Mouse (Mus musculus) kidney, postnatal 0 days (tissue): ENCODE data around the gene BC004004. TPM values are rescaled to one million over a fixed set of nuclear protein-coding genes. Genes with fewer than 3 reads are reported as not detected.

Experiments used
- ATAC-seq: fragments of 200-750 bp; cut with Nextera tagmentation; replicated peaks from 2 replicates; pipeline ENCODE4 v1.8.0; 2017; ENCODE audit warnings: low read depth, moderate number of reproducible peaks, moderate TSS enrichment, moderate library complexity; ENCODE audit not compliant: low FRiP score
- DNase-seq: peaks from one replicate; pipeline ENCODE4 v3.0.0-alpha.2; 2016; ENCODE audit warnings: low spot score
- H3K27ac ChIP-seq: fragments of 300-500 bp; sonication (generic); 2 replicates; pipeline ENCODE4 v1.5.1; 2014; ENCODE audit warnings: mild to moderate bottlenecking
- H3K27me3 ChIP-seq: fragments of 300-500 bp; sonication (generic); 2 replicates; pipeline ENCODE4 v1.6.1; 2014; ENCODE audit warnings: low read length, mixed read lengths; ENCODE audit not compliant: insufficient read depth
- H3K36me3 ChIP-seq: fragments of 300-500 bp; sonication (generic); 2 replicates; pipeline ENCODE4 v1.6.1; 2014; ENCODE audit warnings: low read length, mixed read lengths; ENCODE audit not compliant: insufficient read depth
- H3K4me1 ChIP-seq: fragments of 300-500 bp; sonication (generic); replicated peaks from 2 replicates; pipeline ENCODE4 v1.6.1; 2014; ENCODE audit warnings: antibody characterized with exemption, low read length, mixed read lengths; ENCODE audit not compliant: insufficient read depth
- H3K4me2 ChIP-seq: fragments of 300-500 bp; sonication (generic); 2 replicates; pipeline ENCODE4 v1.6.1; 2014; ENCODE audit warnings: mild to moderate bottlenecking, low read length, moderate library complexity, mixed read lengths
- H3K4me3 ChIP-seq: fragments of 300-500 bp; sonication (generic); replicated peaks from 2 replicates; pipeline ENCODE4 v1.5.1; 2014; ENCODE audit warnings: low read depth, low read length
- H3K9ac ChIP-seq: fragments of 300-500 bp; sonication (generic); 2 replicates; pipeline ENCODE4 v1.6.1; 2014; ENCODE audit warnings: low read depth, low read length
- H3K9me3 ChIP-seq: fragments of 300-500 bp; sonication (generic); replicated peaks from 2 replicates; pipeline ENCODE4 v1.6.1; 2016; ENCODE audit warnings: low read length, inconsistent platforms, mixed read lengths
- CTCF ChIP-seq: IDR thresholded peaks from 2 replicates; pipeline ENCODE4 v1.5.1; 2016; ENCODE audit warnings: antibody characterized with exemption, low read depth, mild to moderate bottlenecking, moderate library complexity
- WGBS: fragments of 180-500 bp; shearing (Covaris S2); extraction: QIAGEN DNeasy Blood & Tissue Kit; methylation state at CpG from one replicate; pipeline ENCODE4 v1.1.7; 2014; 5-methylcytosine and 5-hydroxymethylcytosine counted together
- polyA plus RNA-seq: library from polyadenylated mRNA; unstranded; fragments of >200 nt; fragmentation: Nextera tagmentation; extraction: Ambion mirVana; gene quantifications from 2 replicates; pipeline ENCODE4 v1.2.1, GENCODE M21; 2015

The BC004004 gene
- polyA plus RNA-seq, 1 experiment from 2014 or later: 131 TPM

DNA sequence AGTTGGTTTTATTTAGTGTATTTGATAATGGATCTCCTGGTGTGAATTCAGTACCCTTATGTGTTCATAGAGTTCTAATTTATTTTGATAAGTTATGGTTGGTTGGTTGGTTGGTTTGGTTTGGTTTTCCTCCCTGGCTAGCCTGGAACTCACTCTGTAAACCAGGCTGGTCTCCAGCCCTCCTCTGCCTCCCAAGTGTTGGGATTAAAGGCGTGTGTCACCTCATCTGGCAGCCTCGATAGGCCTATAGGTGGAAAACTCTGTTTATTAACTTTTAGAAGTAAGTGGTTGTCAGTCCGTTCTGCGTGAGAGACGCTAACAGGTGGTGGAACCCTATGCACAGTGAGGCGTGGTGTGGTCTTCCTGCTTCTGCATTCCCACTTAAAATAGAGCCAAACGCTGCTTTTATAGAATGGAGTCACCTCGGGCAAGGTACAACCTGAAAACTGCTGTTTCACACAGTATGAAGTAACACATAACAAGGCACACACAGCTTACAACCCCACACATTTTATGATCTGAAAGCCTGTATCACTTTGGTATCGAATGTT lies 1.6 kb downstream of the BC004004 start:
- Histone ChIP-seq H3K9me3 (no peaks in the 10 kb centered on the region), H3K4me3 (no peak overlapping the region), H3K27ac (peak overlapping the region; percentile 94; the same call in 1 of the 2 replicates), H3K9ac (peak overlapping the region; percentile 42; the same call in 1 of the 2 replicates), H3K4me2 (peak overlapping the region; percentile 73), H3K27me3 (no peaks in the 10 kb centered on the region), H3K36me3 (no peaks in the 10 kb centered on the region), H3K4me1 (peaks cover 14% of the 10 kb centered on the region)
- DNase-seq: no peak
- no peak for TF ChIP-seq CTCF
- WGBS: 87% methylated on average over 9 of the region's 9 CpGs
- no peak for ATAC-seq

DNA sequence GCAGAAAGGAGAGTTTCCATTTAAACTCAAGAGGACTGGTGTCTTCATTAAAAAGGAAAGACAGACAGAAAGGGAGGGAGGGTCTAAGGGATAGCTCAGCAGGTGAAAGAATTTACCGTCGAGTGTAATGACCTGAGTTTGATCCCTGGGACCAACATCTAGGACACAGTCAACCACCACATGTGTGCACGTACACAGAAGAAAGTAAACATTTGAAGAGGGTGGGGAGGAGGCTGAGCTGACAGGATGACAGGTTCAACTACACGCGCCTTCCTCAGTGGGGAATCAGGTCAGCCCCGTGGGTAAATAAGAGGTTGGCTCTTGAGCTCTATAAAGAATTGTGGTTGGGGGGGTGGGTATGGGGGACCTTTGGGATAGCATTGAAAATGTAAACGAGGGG lies 4.6 kb downstream of the BC004004 start:
- Histone ChIP-seq H3K9ac (no peak overlapping the region), H3K36me3 (no peaks in the 10 kb centered on the region), H3K9me3 (no peaks in the 10 kb centered on the region), H3K4me1 (peaks cover 14% of the 10 kb centered on the region), H3K27me3 (no peaks in the 10 kb centered on the region), H3K4me3 (no peak overlapping the region), H3K4me2 (no peak overlapping the region), H3K27ac (no peak overlapping the region)
- DNase-seq (no peak), ATAC-seq (no peak)
- TF ChIP-seq CTCF: no peak
- 81% methylated on average over 7 of the region's 7 CpGs for WGBS

DNA sequence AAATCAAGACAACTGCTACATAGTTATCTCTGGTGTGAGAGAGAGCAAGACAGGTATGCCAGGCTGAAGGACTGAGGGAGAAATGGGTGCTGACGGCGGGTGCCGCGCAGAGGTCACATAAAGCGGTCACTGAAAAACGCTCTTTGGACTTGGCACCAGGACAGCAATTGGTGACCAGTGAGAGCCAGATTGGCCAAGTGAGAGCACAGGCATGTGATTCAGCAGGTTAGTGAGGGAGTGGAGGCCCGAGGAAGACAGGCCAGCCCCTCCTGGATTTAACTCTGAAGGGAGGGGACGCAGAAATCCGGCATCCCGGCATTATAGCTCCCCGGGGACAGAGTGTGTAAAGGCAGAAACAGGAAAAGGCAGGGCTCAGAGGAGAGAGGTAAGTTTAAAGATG lies 5.3 kb downstream of the BC004004 start:
- Histone ChIP-seq H3K4me1 (peaks cover 14% of the 10 kb centered on the region), H3K9ac (0 out of 2 replicates have a peak overlapping the region, but pooled peaks have one; percentile 2), H3K4me2 (no peak overlapping the region), H3K4me3 (no peak overlapping the region), H3K36me3 (no peaks in the 10 kb centered on the region), H3K27me3 (no peaks in the 10 kb centered on the region), H3K9me3 (no peaks in the 10 kb centered on the region), H3K27ac (peak overlapping the region; percentile 64)
- ATAC-seq (peak; percentile 75), DNase-seq (no peak)
- no peak for TF ChIP-seq CTCF
- WGBS: 54% methylated on average over 11 of the region's 11 CpGs

DNA sequence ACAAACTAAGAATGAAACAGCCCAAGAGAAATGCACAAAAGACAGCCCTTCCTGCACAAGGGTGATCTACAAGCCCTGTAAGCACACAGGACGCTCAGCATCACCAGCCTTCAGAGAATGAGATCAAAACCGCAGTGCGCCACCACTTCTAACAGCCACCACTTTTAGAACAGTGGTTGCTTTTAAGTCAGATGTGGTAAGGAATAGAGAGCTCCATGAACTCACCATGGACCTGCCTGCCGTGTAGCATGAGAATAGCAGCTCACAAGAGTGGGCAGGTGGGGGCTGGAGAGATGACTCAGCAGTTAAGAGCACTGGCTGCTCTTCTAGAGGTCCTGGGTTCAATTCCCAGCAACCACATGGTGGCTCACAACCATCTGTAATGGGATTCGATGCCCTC lies 11.8 kb downstream of the BC004004 start:
- Histone ChIP-seq H3K9me3 (no peaks in the 10 kb centered on the region), H3K9ac (no peak overlapping the region), H3K27ac (no peak overlapping the region), H3K27me3 (no peaks in the 10 kb centered on the region), H3K4me2 (no peak overlapping the region), H3K36me3 (0 out of 2 replicates have a peak, but pooled peaks cover 16% of the 10 kb centered on the region), H3K4me3 (no peak overlapping the region), H3K4me1 (no peaks in the 10 kb centered on the region)
- ATAC-seq (no peak), DNase-seq (no peak)
- 92% methylated on average over 5 of the region's 5 CpGs for WGBS
- TF ChIP-seq CTCF: no peak

DNA sequence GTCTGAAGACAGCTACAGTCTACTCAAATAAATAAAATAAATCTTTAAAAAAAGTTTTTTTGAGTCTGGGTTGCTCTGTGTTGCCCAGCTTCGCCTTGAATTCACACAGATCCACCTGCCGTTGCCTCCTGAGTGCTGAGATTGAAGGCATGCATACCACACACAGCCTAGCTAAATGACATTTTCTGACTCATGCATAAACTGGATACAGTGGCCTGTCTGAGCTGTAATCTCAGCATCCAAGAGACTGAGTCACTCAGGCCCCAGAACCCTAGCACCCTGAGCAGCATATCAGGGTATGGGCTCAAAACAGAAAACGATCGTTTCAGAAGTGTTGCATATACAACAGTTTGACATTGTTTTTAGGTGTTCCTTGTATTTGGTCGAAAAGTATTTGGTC lies 13.0 kb downstream of the BC004004 start:
- Histone ChIP-seq H3K27me3 (no peaks in the 10 kb centered on the region), H3K27ac (no peak overlapping the region), H3K36me3 (0 out of 2 replicates have a peak, but pooled peaks cover 16% of the 10 kb centered on the region), H3K9me3 (no peaks in the 10 kb centered on the region), H3K4me2 (no peak overlapping the region), H3K4me1 (no peaks in the 10 kb centered on the region), H3K4me3 (no peak overlapping the region), H3K9ac (no peak overlapping the region)
- 85% methylated on average over 5 of the region's 5 CpGs for WGBS
- ATAC-seq: no peak
- no peak for DNase-seq
- no peak for TF ChIP-seq CTCF

DNA sequence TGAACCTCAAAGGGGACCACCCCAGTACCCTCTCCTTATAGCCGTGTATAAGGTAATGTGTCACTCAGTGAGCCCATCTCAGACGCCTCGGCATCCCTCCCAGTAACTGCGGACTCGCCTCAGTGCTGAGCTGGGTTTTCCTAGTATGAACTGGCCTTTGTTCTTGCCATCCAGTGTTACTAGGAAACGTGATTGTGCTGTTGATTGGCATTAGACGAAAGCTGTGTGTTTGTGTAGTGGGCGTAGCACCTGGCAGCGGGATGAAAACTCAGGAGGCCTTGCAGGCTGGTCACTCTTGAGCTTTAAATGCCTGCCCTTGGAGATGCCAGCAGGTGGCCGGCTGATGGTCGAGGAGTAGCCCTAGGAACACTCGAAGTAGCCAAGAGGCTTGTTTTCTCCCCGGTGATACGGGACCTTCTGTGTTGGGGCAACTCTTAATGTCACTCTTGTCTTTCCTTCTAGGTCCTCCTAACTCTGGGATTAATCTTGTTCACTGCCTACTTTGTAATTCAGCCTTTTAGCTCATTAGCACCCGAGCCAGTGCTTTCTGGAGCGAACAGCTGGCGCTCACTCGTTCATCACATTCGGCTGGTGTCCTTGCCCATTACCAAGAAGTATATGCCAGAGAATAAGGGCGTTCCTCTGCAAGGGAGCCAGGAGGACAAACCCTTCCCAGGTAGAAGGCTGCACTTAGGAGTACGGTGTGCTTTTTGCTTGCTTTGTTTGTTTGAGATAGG lies 13.8 kb downstream of the BC004004 start:
- H3K27ac ChIP-seq: no peak overlapping the region
- no peak overlapping the region for H3K4me2 ChIP-seq
- TF ChIP-seq CTCF: no peak
- H3K9ac ChIP-seq: no peak overlapping the region
- H3K9me3 ChIP-seq: no peaks in the 10 kb centered on the region
- 0 out of 2 replicates have a peak, but pooled peaks cover 16% of the 10 kb centered on the region for H3K36me3 ChIP-seq
- no peak for ATAC-seq
- no peaks in the 10 kb centered on the region for H3K27me3 ChIP-seq
- no peak for DNase-seq
- no peak overlapping the region for H3K4me3 ChIP-seq
- WGBS: 78% methylated on average over 21 of the region's 21 CpGs
- no peaks in the 10 kb centered on the region for H3K4me1 ChIP-seq
